Mouse (Mus musculus) heart, embryonic 16.5 days (tissue): ENCODE measurements around the gene Tcp11. TPM values are rescaled to one million over a fixed set of nuclear protein-coding genes. Genes with fewer than 3 reads are reported as not detected.

Experiments used
- ATAC-seq: fragments of 200-750 bp; cut with Nextera tagmentation; replicated peaks from 2 replicates; pipeline ENCODE4 v1.8.0; 2017; ENCODE audit warnings: moderate number of reproducible peaks; ENCODE audit not compliant: insufficient read depth, low FRiP score; ENCODE audit errors: extremely low read depth
- H3K27ac ChIP-seq: fragments of 300-500 bp; sonication (generic); 2 replicates; pipeline ENCODE4 v1.5.1; 2014; ENCODE audit warnings: mild to moderate bottlenecking, low read length, control low read depth, moderate library complexity
- H3K27me3 ChIP-seq: fragments of 300-500 bp; sonication (generic); 2 replicates; pipeline ENCODE4 v1.6.1; 2014; ENCODE audit warnings: low read length, mixed read lengths; ENCODE audit not compliant: control insufficient read depth, insufficient read depth
- H3K36me3 ChIP-seq: fragments of 300-500 bp; sonication (generic); 2 replicates; pipeline ENCODE4 v1.6.1; 2014; ENCODE audit not compliant: control insufficient read depth, insufficient read depth
- H3K4me1 ChIP-seq: fragments of 300-500 bp; sonication (generic); 2 replicates; pipeline ENCODE4 v1.6.1; 2014; ENCODE audit warnings: low read length, mixed read lengths; ENCODE audit not compliant: control insufficient read depth, insufficient read depth
- H3K4me2 ChIP-seq: fragments of 300-500 bp; sonication (generic); 2 replicates; pipeline ENCODE4 v1.6.1; 2014; ENCODE audit warnings: low read depth, mild to moderate bottlenecking, control low read depth, low read length
- H3K4me3 ChIP-seq: fragments of 300-500 bp; sonication (generic); 2 replicates; pipeline ENCODE4 v1.5.1; 2014; ENCODE audit warnings: mild to moderate bottlenecking, control low read depth, low read length
- H3K9ac ChIP-seq: fragments of 300-500 bp; sonication (generic); 2 replicates; pipeline ENCODE4 v1.6.1; 2014; ENCODE audit warnings: low read length, control low read depth
- H3K9me3 ChIP-seq: fragments of 300-500 bp; sonication (generic); replicated peaks from 2 replicates; pipeline ENCODE4 v1.6.1; 2016; ENCODE audit warnings: low read length; ENCODE audit not compliant: control insufficient read depth
- WGBS: fragments of 180-500 bp; shearing (Covaris S2); extraction: QIAGEN DNeasy Blood & Tissue Kit; methylation state at CpG from one replicate; pipeline ENCODE4 v1.1.7; 2014; 5-methylcytosine and 5-hydroxymethylcytosine counted together
- polyA plus RNA-seq: library from polyadenylated mRNA; unstranded; fragments of >200 nt; fragmentation: Nextera tagmentation; extraction: Ambion mirVana; gene quantifications from 2 replicates; pipeline ENCODE4 v1.2.1, GENCODE M21; 2015

Gene Tcp11
- polyA plus RNA-seq, 1 experiment from 2014 or later = 0.71 TPM

- Histone ChIP-seq H3K27me3 (0 out of 2 replicates have a peak, but pooled peaks cover 3% of the 10 kb centered on the region), H3K4me2 (peak overlapping the region; percentile 77; the same call in 1 of the 2 replicates), H3K4me3 (no peak overlapping the region), H3K27ac (no peak overlapping the region), H3K9ac (no peak overlapping the region), H3K36me3 (no peaks in the 10 kb centered on the region), H3K9me3 (no peaks in the 10 kb centered on the region), H3K4me1 (no peaks in the 10 kb centered on the region)
- ATAC-seq = no peak
- 16% methylated on average over 9 of the region's 9 CpGs for WGBS
Observed at GRCm38 (mm10) chr17:28080817-28081165, 352 bp upstream of the Tcp11 start.

GRCm38 (mm10) chr17:28079618-28080017 lies 821 bp downstream of the Tcp11 start:
- H3K4me1 ChIP-seq = no peaks in the 10 kb centered on the region
- under 1% methylated on average over 25 of the region's 25 CpGs for WGBS
- H3K9ac ChIP-seq = peak overlapping the region; percentile 58
- H3K27ac ChIP-seq = no peak overlapping the region
- peak overlapping the region; percentile 77 for H3K4me2 ChIP-seq
- H3K4me3 ChIP-seq = peak overlapping the region; percentile 57
- no peaks in the 10 kb centered on the region for H3K36me3 ChIP-seq
- no peaks in the 10 kb centered on the region for H3K9me3 ChIP-seq
- H3K27me3 ChIP-seq = 0 out of 2 replicates have a peak, but pooled peaks cover 3% of the 10 kb centered on the region
- ATAC-seq = peak; percentile 29

DNA sequence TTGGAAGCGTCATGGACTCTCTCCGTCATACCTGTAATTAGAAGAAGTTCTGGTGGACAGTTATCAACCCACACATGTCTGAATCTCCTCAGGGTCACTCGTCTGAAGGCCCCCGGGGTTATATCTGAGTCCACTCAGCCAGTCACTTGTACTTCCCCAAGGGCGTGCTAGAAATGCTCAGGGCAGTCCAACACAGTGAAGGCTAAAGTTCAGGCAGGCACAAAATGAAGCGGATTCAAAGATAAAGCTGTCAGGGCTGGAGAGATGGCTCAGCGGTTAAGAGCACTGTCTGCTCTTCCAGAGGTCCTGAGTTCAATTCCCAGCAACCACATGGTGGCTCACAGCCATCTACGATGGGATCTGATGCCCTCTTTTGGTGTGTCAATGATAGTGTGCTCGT lies 2.4 kb downstream of the Tcp11 start:
- no peak overlapping the region for H3K4me2 ChIP-seq
- 69% methylated on average over 9 of the region's 9 CpGs for WGBS

GRCm38 (mm10) chr17:28074486-28074885 lies 6.0 kb downstream of the Tcp11 start:
- no peaks in the 10 kb centered on the region for H3K36me3 ChIP-seq
- no peaks in the 10 kb centered on the region for H3K4me1 ChIP-seq
- H3K27me3 ChIP-seq = peaks cover 2% of the 10 kb centered on the region; the same call in 1 of the 2 replicates
- H3K4me3 ChIP-seq = no peak overlapping the region
- H3K9ac ChIP-seq = no peak overlapping the region
- ATAC-seq = no peak
- peaks cover 7% of the 10 kb centered on the region; the same call in 1 of the 2 replicates for H3K9me3 ChIP-seq
- no peak overlapping the region for H3K4me2 ChIP-seq
- WGBS = 46% methylated on average over 7 of the region's 7 CpGs
- no peak overlapping the region for H3K27ac ChIP-seq

More for the DNA sequence above, 2.4 kb downstream of the Tcp11 start:
- Histone ChIP-seq H3K9ac (no peak overlapping the region), H3K4me1 (no peaks in the 10 kb centered on the region), H3K4me3 (no peak overlapping the region), H3K9me3 (no peaks in the 10 kb centered on the region), H3K36me3 (no peaks in the 10 kb centered on the region), H3K27ac (no peak overlapping the region), H3K27me3 (0 out of 2 replicates have a peak, but pooled peaks cover 2% of the 10 kb centered on the region)
- ATAC-seq = no peak

DNA sequence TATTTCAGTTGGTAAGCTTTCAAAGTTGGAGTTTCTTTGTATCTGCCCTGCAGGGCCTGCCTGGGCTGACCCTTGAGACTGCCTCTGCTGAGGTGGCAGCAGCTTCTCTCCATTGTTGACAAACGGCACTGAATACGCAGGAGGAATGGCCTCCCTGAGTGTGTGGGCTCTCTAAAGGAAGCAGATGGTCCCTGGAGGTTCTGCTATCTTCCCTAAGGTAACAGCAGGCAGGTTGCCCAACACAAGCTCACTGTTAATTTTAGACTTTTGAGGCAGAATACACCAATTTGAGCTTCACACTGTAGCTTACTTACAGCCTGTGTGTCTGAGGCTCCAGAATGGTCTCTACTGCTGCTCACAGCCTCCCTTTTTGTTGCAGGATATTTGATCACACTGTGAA lies 7.7 kb downstream of the Tcp11 start:
- Histone ChIP-seq H3K27me3 (peaks cover 2% of the 10 kb centered on the region; the same call in 1 of the 2 replicates), H3K9me3 (peaks cover 7% of the 10 kb centered on the region; the same call in 1 of the 2 replicates), H3K4me1 (no peaks in the 10 kb centered on the region), H3K4me2 (no peak overlapping the region), H3K9ac (no peak overlapping the region), H3K4me3 (no peak overlapping the region), H3K27ac (no peak overlapping the region), H3K36me3 (no peaks in the 10 kb centered on the region)
- 66% methylated on average over 2 of the region's 2 CpGs for WGBS
- no peak for ATAC-seq

- no peaks in the 10 kb centered on the region for H3K4me1 ChIP-seq
- H3K4me3 ChIP-seq = no peak overlapping the region
- ATAC-seq = no peak
- H3K36me3 ChIP-seq = no peaks in the 10 kb centered on the region
- peaks cover 7% of the 10 kb centered on the region; the same call in 1 of the 2 replicates for H3K9me3 ChIP-seq
- WGBS = 81% methylated on average over 13 of the region's 13 CpGs
- H3K27ac ChIP-seq = no peak overlapping the region
- no peak overlapping the region for H3K4me2 ChIP-seq
- H3K9ac ChIP-seq = no peak overlapping the region
- peaks cover 2% of the 10 kb centered on the region; the same call in 1 of the 2 replicates for H3K27me3 ChIP-seq
Observed at GRCm38 (mm10) chr17:28070256-28070655, 10.2 kb downstream of the Tcp11 start.

DNA sequence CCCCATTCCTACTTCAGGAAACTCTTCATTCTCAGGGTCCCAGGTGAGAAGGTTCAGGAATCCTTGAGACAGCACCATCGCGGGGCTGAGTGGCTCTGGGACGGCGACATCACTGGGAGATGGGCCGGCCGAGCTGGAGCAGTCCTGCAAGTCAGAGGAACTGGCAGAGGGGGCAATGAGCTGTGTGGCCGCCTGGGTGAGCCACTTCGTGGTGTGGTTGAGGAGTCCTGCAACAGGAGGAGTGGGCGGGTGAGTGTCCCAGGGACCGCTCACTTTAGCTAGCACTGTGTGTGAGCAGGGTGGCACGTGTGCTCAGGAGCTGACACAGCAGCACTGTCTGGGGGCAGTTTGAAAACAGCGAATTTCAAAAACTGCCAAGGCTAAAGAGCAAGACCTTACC lies 11.0 kb downstream of the Tcp11 start:
- Histone ChIP-seq H3K9ac (peak overlapping the region; percentile 26; the same call in 1 of the 2 replicates), H3K4me1 (no peaks in the 10 kb centered on the region), H3K4me3 (no peak overlapping the region), H3K36me3 (no peaks in the 10 kb centered on the region), H3K27ac (no peak overlapping the region), H3K9me3 (peaks cover 7% of the 10 kb centered on the region; the same call in 1 of the 2 replicates), H3K4me2 (no peak overlapping the region), H3K27me3 (peaks cover 2% of the 10 kb centered on the region; the same call in 1 of the 2 replicates)
- WGBS = 10% methylated on average over 12 of the region's 12 CpGs
- ATAC-seq = no peak

GRCm38 (mm10) chr17:28067303-28067702 lies 13.1 kb downstream of the Tcp11 start:
- no peaks in the 10 kb centered on the region for H3K4me1 ChIP-seq
- no peak overlapping the region for H3K9ac ChIP-seq
- ATAC-seq = no peak
- no peak overlapping the region for H3K27ac ChIP-seq
- 64% methylated on average over 4 of the region's 4 CpGs for WGBS
- H3K27me3 ChIP-seq = peaks cover 2% of the 10 kb centered on the region; the same call in 1 of the 2 replicates
- no peaks in the 10 kb centered on the region for H3K36me3 ChIP-seq
- H3K4me2 ChIP-seq = no peak overlapping the region
- H3K4me3 ChIP-seq = no peak overlapping the region
- H3K9me3 ChIP-seq = peaks cover 4% of the 10 kb centered on the region; the same call in 1 of the 2 replicates

- WGBS = 76% methylated on average over 6 of the region's 6 CpGs
- no peaks in the 10 kb centered on the region for H3K27me3 ChIP-seq
- peaks cover 9% of the 10 kb centered on the region for H3K36me3 ChIP-seq
- H3K9me3 ChIP-seq = no peaks in the 10 kb centered on the region
- H3K4me2 ChIP-seq = no peak overlapping the region
- no peak overlapping the region for H3K9ac ChIP-seq
- no peaks in the 10 kb centered on the region for H3K4me1 ChIP-seq
- H3K27ac ChIP-seq = no peak overlapping the region
- ATAC-seq = no peak
- no peak overlapping the region for H3K4me3 ChIP-seq
Observed at GRCm38 (mm10) chr17:28063163-28063562, 17.3 kb downstream of the Tcp11 start.
